ENCODE assay signal across 8 mouse cellular contexts in genomic region chr15:85611701-85612520, GRCm38 (mm10). TPM values are rescaled to one million over a fixed set of nuclear protein-coding genes. Genes with fewer than 3 reads are reported as not detected.
DNase-seq lines count a peak whose midpoint lies in the region; ATAC-seq lines count a peak whose summit lies in the region.

No protein-coding gene starts in this region.

- 73% methylated on average over 16 of the region's 16 CpGs for WGBS in stomach, embryonic 14.5 days

- H3K27ac ChIP-seq in stomach, embryonic 14.5 days (ENCODE audit: low read length): peak overlapping the region; percentile 90

- DNase-seq in adrenal gland, adult (ENCODE audit: inconsistent age in 2 of 2, low spot score in 1 of 2): peak; percentile 61 to 79
- no peak for DNase-seq in adrenal gland, postnatal 25 days
- peak; percentile 50 for DNase-seq in ovary, postnatal 36 days (ENCODE audit: low spot score)
- DNase-seq in ovary, adult 18-20 months (ENCODE audit: low spot score): no peak
- DNase-seq in heart, postnatal 10 days: peak; percentile 88 to 89
- peak; percentile 61 for DNase-seq in left cerebral cortex, postnatal 4 days
- DNase-seq in spleen, postnatal 14 days (ENCODE audit: low spot score in 2 of 2): no peak

- no peaks in the 10 kb centered on the region for H3K9me3 ChIP-seq in stomach, embryonic 14.5 days (ENCODE audit: control insufficient read depth, low read depth, low read length)

- no peak overlapping the region for H3K9ac ChIP-seq in stomach, embryonic 14.5 days (replicated peaks; ENCODE audit: low read depth, low read length)

- H3K36me3 ChIP-seq in stomach, embryonic 14.5 days (ENCODE audit: control insufficient read depth, insufficient read depth, low read length): no peaks in the 10 kb centered on the region

- no peak overlapping the region for H3K4me2 ChIP-seq in stomach, embryonic 14.5 days (replicated peaks; ENCODE audit: low read depth, low read length)

- H3K27me3 ChIP-seq in stomach, embryonic 14.5 days (ENCODE audit: control insufficient read depth, insufficient read depth, low read length): no peaks in the 10 kb centered on the region

- intact Hi-C loops in heart, postnatal 10 days (cut with DNase I): loop anchor here (1.0 kb wide), 1 partner anchor 60 kb away; no protein-coding TSS in a partner anchor
- intact Hi-C loops in left cerebral cortex, postnatal 4 days (cut with DNase I): no loop called here

- no peak overlapping the region for H3K4me3 ChIP-seq in stomach, embryonic 14.5 days (ENCODE audit: low read depth, low read length)

- H3K4me1 ChIP-seq in stomach, embryonic 14.5 days (ENCODE audit: control insufficient read depth, insufficient read depth, low read length): peaks cover 16% of the 10 kb centered on the region; the same call in 1 of the 2 replicates

- ATAC-seq in stomach, embryonic 14.5 days (ENCODE audit: insufficient number of reproducible peaks, insufficient read depth, low FRiP score, low read depth): no peak

RNA-seq across cellular contexts. Expression of gene Wnt7b, which starts 29.6 kb away (rescaled TPM):
- total RNA-seq in adrenal gland, postnatal 25 days (2021): 0.55 and 1.2 TPM in 2 replicates
- total RNA-seq in heart, postnatal 10 days (2021): under 1 TPM; 0.22 to 0.25 TPM
- 10 to 100 TPM; 65.6 to 67.5 TPM for total RNA-seq in left cerebral cortex, postnatal 4 days (2021)
- 0.75 and 2.5 TPM in 2 replicates for polyA plus RNA-seq in stomach, embryonic 14.5 days (2014; fragmentation: Nextera tagmentation; extraction: Ambion mirVana)

Comparison
In these comparisons a context has a peak if more than half of its experiments do, and no peak if none do; other contexts are left out.
1. DNase-seq: peak in adrenal gland, adult (2 of 2), ovary, postnatal 36 days (single experiment), heart, postnatal 10 days (2 of 2) and left cerebral cortex, postnatal 4 days (single experiment); none in adrenal gland, postnatal 25 days (single experiment), ovary, adult 18-20 months (single experiment) and spleen, postnatal 14 days (0 of 2).
2. RNA of gene Wnt7b, which starts 29.6 kb away (total RNA-seq): 65.6 to 67.5 TPM in left cerebral cortex, postnatal 4 days; 0.55 to 1.2 TPM in adrenal gland, postnatal 25 days and 0.22 to 0.25 TPM in heart, postnatal 10 days; every median in the first group is over 10 times any median in the second.